Mouse (Mus musculus): Measurements from ENCODE around the gene 1700023F06Rik. TPM values are rescaled to one million over a fixed set of nuclear protein-coding genes. Genes with fewer than 3 reads are reported as not detected.

1700023F06Rik gene
- total RNA-seq, 2 experiments from 2014 or later = 1.1 to 1.5 TPM

DNA sequence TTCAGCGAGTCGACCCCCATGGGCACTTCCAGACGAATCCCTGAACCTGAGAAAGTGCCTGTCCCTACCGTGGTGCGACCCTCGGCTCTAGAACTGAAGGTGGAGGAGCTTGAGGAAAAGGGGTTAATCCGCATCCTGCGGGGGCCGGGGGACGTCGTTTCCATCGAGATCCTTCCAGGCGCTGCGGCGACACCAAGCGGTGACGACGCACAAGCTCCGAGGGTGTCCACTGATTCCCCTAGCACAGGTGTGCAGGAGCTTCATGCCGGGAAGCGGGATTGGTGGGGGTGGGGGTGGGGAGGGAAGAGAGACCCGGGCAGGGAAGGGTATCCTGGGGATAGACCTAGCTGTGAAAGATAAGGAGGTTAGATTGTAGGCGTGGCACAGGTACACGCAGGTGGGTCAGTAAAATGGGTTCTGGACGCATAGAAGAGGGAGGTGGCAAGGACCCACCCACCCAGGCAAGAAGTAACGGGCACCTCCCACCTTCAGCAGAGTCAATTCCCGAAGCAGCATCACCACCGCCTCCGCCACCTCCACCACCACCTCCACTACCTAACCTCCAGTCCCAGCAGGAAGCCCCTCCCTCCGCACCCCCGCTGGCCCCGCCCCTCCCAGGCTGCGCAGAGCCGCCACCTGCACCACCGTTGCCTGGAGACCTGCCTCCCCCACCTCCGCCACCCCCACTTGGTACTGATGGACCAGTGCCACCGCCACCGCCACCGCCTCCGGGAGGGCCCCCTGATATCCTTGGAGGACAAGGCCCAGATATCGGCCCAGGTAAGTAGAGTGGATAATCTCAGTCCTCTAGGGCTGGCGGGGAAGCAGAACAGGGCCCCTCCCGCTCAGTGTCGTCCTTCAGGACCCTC, 15.2 kb downstream of the 1700023F06Rik start:
- DNase-seq (ENCODE audit: extremely low spot score in 1 of 2, low spot score in 1 of 2) = peak in 1 of 2 experiments; percentile 52

DNA sequence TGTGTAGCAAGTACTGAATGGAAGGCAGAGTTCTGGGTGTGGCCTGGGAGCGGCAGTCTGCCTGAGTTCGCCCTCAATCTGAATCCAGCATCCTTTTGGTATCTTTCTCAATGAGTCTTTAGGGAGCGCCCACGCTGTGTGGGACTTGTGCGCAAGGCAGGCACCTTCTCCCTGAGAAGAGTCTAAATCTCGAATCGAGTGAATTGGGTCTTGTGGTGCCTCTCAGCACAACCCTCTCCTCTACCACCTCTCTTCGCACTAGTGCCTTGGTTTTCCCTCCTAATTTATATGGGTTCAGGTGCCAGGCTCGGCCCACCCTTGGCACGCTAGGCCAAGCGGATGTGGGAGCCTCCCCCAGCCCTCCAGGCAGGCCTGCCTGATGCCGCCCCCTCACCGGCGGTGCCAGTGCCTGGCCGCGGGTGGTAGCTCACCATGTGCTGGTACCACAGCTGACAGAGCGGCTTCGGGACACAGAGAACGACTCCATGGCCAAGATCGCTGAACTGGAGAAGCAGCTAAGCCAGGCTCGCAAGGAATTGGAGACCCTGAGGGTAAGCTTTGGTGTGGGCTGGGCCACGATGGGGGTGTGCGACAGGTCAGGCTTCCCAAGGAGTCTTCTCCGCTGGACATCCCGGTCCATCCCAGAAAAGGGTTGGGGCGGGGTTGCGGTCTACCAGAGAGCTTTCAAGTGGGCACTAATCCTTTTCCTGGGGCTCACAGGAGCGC, 16.0 kb downstream of the 1700023F06Rik start:
- peak in 1 of 2 experiments; percentile 52 for DNase-seq (ENCODE audit: extremely low spot score in 1 of 2, low spot score in 1 of 2)

- peak in 1 of 2 experiments; percentile 67 for DNase-seq (ENCODE audit: extremely low spot score in 1 of 2, low spot score in 1 of 2)
Observed at GRCm38 (mm10) chr11:103184891-103185290, 23.5 kb downstream of the 1700023F06Rik start.

DNA sequence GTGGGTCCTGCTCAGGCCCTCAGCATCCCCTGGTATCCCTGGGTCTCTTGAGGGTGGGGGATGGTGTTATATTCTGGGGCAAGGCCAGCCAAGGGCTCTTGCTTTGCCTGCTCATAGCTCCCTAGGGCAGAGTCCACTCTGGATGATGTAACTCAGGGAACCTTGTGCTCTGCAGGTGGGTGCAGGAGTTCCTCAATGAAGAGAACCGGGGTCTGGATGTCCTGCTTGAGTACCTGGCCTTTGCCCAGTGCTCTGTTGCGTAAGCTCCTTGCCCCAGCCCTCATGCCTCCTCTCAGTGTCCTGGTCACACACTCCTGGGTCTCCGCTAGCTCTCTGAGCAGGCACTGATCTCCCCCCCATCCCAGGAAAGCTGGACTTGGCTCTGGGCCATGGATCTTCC, 26.4 kb downstream of the 1700023F06Rik start:
- DNase-seq (ENCODE audit: extremely low spot score in 1 of 2, low spot score in 1 of 2) = no peak

GRCm38 (mm10) chr11:103181349-103181748, 27.0 kb downstream of the 1700023F06Rik start:
- DNase-seq (ENCODE audit: extremely low spot score in 1 of 2, low spot score in 1 of 2) = no peak

DNA sequence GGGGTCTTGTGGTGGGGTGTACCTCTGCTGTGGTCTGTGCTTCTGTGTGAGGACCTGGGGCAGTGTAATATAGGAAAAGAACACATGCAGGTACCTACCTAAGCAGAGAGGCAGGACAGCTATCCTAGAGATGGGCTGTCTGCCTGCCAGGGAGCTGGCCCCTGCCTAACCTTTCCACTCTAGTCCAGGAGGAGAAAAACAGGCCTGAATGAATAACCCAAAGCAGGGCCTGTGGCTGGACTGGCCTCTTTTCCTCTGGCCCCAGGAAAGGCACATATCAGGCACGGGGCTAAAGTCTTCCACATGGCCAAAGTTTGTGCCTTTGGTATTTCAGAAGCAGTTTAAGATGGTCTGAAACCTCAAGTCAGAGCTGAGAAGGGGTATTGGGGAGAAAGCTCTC, 27.9 kb downstream of the 1700023F06Rik start:
- DNase-seq (ENCODE audit: extremely low spot score in 1 of 2, low spot score in 1 of 2) = no peak

GRCm38 (mm10) chr11:103178748-103179147, 29.6 kb downstream of the 1700023F06Rik start:
- DNase-seq (ENCODE audit: extremely low spot score in 1 of 2, low spot score in 1 of 2) = no peak

GRCm38 (mm10) chr11:103177815-103178485, 30.4 kb downstream of the 1700023F06Rik start:
- DNase-seq (ENCODE audit: extremely low spot score in 1 of 2, low spot score in 1 of 2) = peak in 1 of 2 experiments; percentile 2

DNA sequence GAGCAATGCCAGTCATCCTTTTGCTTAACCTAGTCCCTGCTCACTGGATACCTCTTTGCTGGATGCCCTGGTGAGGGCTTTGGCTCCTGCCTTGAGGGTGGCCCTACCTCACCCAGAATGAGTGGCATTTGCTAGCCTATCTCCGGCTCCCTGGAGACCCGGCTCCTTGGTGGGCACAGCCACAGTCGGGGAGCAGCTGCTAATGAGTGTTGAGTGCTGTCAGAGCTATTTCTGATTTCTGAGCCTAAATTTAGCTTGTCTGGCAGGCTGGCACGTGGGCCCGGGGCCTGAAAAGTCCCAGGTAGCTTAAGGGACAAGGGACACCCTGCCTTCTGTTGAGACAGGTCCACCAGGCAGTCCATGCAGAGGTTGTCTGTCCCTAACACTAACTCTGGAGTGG, 31.1 kb downstream of the 1700023F06Rik start:
- DNase-seq (ENCODE audit: extremely low spot score in 1 of 2, low spot score in 1 of 2) = peak in 1 of 2 experiments; percentile 3

- no peak for DNase-seq (ENCODE audit: extremely low spot score in 1 of 2, low spot score in 1 of 2)
Observed at GRCm38 (mm10) chr11:103176510-103176909, 31.8 kb downstream of the 1700023F06Rik start.

DNA sequence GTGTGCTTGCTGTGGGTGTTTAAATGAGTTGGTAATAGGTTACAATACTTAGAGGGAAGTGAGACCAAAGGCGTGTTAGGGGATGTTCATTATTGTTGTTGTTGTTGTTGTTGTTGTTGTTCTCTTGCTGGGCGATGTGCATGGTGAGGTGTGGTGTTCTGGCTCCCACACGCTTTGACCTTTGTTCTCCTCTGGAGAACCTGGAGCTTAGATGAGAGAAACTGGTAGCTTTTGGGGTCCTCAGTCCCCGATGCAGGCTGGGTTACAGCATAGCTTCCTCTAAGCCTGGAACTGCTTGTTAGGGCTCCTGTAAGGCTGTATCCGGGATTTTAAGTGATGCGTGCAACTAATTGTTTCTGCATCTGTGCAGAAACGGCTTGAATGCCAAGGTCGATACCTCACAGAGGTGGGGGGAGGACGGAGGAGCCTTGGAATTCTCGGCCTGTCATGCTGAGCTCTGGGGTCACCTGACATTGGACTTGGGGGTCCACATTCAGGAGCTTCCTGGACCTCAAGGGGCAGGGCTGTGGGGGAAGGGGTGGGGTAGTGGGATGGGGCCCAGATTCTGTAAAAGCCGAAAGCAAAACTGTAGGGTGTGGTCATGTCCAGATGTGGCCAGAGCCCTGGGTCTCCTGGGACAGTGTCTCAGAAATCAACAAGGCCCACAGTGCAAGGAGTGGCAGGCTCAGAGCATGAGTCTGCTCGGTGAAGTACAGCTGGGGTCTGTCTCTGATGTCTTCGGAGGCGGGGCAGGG, 32.5 kb downstream of the 1700023F06Rik start:
- peak in 1 of 2 experiments; percentile 3 for DNase-seq (ENCODE audit: extremely low spot score in 1 of 2, low spot score in 1 of 2)

DNA sequence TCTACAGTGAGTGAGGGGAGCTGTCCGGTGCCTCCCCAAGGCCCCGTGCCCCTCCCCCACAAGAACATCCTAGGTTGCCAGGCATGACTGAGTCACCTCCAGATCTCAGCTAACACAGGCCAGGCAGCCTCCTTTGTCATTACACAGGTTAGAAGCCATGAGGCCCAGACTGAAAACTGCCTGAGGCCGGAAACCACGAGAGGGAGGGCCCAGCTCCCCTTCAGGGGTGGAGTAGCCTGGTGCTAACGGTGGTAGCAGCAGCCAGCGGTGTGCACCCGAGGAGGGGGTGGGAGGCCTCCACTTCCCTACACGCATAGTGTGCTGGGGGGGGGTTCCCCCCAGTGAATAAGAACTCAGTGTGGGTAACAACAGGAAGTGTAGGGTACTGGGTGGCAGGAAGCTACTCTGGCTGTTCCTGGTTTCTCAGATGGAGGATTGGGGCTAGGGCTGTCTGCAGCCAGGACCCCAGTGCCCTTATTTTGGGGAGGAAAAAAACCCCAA, 33.4 kb downstream of the 1700023F06Rik start:
- peak in 1 of 2 experiments; percentile 4 for DNase-seq (ENCODE audit: extremely low spot score in 1 of 2, low spot score in 1 of 2)

DNA sequence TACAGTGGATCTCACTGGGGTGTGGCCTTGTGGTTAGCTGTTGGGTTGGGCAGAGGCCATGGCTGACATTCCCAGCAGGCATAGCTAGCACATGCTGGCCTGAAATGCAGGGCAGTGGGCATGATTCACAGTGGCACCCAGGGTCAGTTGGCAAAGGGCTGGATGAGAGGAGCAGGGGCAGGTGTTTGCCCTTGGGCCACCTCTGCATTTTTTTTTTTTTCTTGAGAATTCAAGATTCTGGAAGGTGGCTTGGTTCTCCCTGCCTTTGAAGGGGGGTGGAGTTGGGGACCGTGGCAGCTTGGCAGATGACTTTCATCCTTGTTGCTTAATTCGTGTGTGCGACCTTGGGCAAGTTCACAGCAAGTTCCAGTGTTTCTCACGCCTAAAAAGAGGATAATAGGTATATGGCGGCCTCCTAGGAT, 33.9 kb downstream of the 1700023F06Rik start:
- no peak for DNase-seq (ENCODE audit: extremely low spot score in 1 of 2, low spot score in 1 of 2)

DNA sequence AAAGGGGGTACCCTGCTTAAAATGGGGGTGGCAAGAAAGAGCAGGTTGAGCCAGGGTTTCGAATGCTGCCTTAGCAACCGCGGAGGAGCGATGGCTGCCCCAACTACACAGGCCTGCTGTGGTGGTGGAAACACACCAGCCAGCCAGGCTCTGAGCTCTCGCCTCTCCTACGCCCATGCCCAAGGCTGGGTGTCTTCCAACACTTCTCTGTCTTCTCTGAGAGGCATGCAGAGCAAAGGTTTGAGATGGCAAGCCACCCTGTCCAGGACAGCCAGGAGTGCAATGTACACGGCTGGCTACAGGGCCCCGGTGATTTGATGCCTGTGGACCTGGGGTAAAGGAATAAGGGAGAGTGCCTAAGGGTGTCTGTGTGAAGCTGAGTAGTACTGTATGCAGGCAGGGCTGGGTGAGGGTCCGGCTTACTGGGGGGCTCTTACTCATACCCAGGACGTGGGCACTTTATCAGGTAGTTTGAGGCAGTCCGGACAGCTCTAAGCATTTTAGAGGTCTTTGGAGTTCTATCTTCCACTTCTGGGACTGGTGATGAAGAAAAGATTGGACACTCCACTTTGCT, 34.5 kb downstream of the 1700023F06Rik start:
- no peak for DNase-seq (ENCODE audit: extremely low spot score in 1 of 2, low spot score in 1 of 2)

GRCm38 (mm10) chr11:103173041-103173770, 35.2 kb downstream of the 1700023F06Rik start:
- no peak for DNase-seq (ENCODE audit: extremely low spot score in 1 of 2, low spot score in 1 of 2)

- DNase-seq (ENCODE audit: extremely low spot score in 1 of 2, low spot score in 1 of 2) = no peak
Observed at GRCm38 (mm10) chr11:103172392-103173040, 35.8 kb downstream of the 1700023F06Rik start.

DNA sequence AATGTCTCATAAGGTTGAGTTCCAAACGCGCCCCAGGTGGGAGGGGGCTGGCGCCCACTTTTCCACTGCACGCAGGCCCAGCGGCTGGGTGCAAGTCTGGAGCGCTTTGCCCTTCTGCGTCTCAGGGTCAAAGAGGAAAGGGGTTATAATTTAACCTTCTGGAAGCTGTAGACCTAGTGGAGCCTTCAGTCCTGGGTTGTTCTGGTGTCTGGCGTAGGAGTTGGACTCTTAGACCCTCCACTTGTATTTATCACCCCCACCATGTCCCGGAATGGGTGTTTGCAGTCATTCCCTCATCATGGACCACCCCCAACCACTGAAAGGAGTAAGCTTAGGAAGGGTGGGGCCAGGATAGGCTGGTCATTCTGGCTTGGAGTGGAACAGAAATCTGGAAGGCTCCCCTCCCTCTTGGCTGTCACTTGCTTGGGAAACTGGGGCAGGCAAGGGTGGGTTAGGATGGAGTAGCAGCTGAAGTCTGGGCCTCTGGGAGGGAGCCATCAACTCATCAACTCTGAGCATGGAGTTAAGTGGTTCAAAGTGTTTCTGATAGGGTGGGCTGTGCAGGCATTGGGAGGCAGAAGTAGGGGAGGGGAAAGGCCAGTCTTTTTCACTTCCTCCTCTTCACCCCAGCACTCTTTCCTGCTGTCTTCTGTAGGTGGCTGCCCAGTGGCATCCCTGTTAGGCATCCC, 36.5 kb downstream of the 1700023F06Rik start:
- DNase-seq (ENCODE audit: extremely low spot score in 1 of 2, low spot score in 1 of 2) = no peak

- no peak for DNase-seq (ENCODE audit: extremely low spot score in 1 of 2, low spot score in 1 of 2)
Observed at GRCm38 (mm10) chr11:103171286-103171620, 37.1 kb downstream of the 1700023F06Rik start.

Measured in layer of hippocampus, postnatal 25 days (tissue).